In genomic region chr14:79295579-79295978, GRCm38 (mm10) we compare ENCODE assay signal across 18 mouse cellular contexts. TPM values are rescaled to one million over a fixed set of nuclear protein-coding genes. Genes with fewer than 3 reads are reported as not detected.
DNase-seq lines count a peak whose midpoint lies in the region; ATAC-seq and TF ChIP-seq lines count a peak whose summit lies in the region.
"Had no signal": no experiment of that assay in that cellular context is flagged by ENCODE, and none has a peak within 500 bp of the region (broad histone marks: within the 10 kb centered on the region; RNA-seq: fewer than 3 reads in every experiment).

No protein-coding gene starts in this region.

- H3K4me3 ChIP-seq in hindbrain, postnatal 0 days (ENCODE audit: low read length): no peak overlapping the region
- H3K4me3 ChIP-seq in hindbrain, embryonic 13.5 days: no peak overlapping the region
- no peak overlapping the region for H3K4me3 ChIP-seq in stomach, embryonic 15.5 days (replicated peaks)
- no peak overlapping the region for H3K4me3 ChIP-seq in stomach, postnatal 0 days (ENCODE audit: low read depth, low read length)
- H3K4me3 ChIP-seq: midbrain, embryonic 15.5 days had no signal

- peak; percentile 42 for DNase-seq in CD4-positive, CD25-positive, alpha-beta regulatory T cell, adult 2 months (ENCODE audit: low read depth, low spot score)
- no peak for DNase-seq in hindbrain, postnatal 0 days (ENCODE audit: low spot score)
- DNase-seq in stomach, postnatal 0 days (ENCODE audit: low spot score): no peak
- DNase-seq in naive thymus-derived CD4-positive, alpha-beta T cell, adult 2 months (ENCODE audit: low read depth): peak; percentile 67
- no peak for DNase-seq in ovary, postnatal 14 days (ENCODE audit: low spot score)
- DNase-seq: cerebellum, adult 9-10 months; kidney, adult 18-20 months; kidney, postnatal 4 days; right cerebral cortex, postnatal 14 days had no signal

- no peak overlapping the region for H3K27ac ChIP-seq in hindbrain, postnatal 0 days
- H3K27ac ChIP-seq in hindbrain, embryonic 13.5 days: no peak overlapping the region
- H3K27ac ChIP-seq in stomach, embryonic 15.5 days: no peak overlapping the region
- H3K27ac ChIP-seq in stomach, postnatal 0 days (replicated peaks): no peak overlapping the region
- H3K27ac ChIP-seq: hindbrain, embryonic 14.5 days; macrophage; midbrain, embryonic 15.5 days had no signal

- 0 out of 2 replicates have a peak, but pooled peaks cover 5% of the 10 kb centered on the region for H3K27me3 ChIP-seq in hindbrain, postnatal 0 days (ENCODE audit: insufficient read depth, low read length)
- H3K27me3 ChIP-seq in hindbrain, embryonic 13.5 days: peaks cover 26% of the 10 kb centered on the region
- no peaks in the 10 kb centered on the region for H3K27me3 ChIP-seq in stomach, embryonic 15.5 days (replicated peaks)
- no peaks in the 10 kb centered on the region for H3K27me3 ChIP-seq in stomach, postnatal 0 days (ENCODE audit: control insufficient read depth, insufficient read depth, low read length)

- TF ChIP-seq CTCF in hindbrain, postnatal 0 days (IDR thresholded peaks at IDR 0.05; ENCODE audit: low read depth): no peak
- TF ChIP-seq CTCF in stomach, postnatal 0 days (IDR thresholded peaks at IDR 0.05; ENCODE audit: low read depth): no peak

- H3K4me1 ChIP-seq in hindbrain, postnatal 0 days (ENCODE audit: insufficient read depth, low read length): peaks cover 9% of the 10 kb centered on the region; the same call in 1 of the 2 replicates
- H3K4me1 ChIP-seq in hindbrain, embryonic 13.5 days (replicated peaks): peaks cover 37% of the 10 kb centered on the region
- H3K4me1 ChIP-seq in stomach, embryonic 15.5 days: peaks cover 9% of the 10 kb centered on the region; the same call in 1 of the 2 replicates
- no peaks in the 10 kb centered on the region; the same call in 1 of the 2 replicates for H3K4me1 ChIP-seq in stomach, postnatal 0 days (replicated peaks; ENCODE audit: control insufficient read depth, insufficient read depth)

- no peak for ATAC-seq in CD4-positive, CD25-positive, alpha-beta regulatory T cell, adult 4 months
- ATAC-seq in hindbrain, postnatal 0 days: no peak
- ATAC-seq in hindbrain, embryonic 13.5 days (ENCODE audit: low FRiP score): no peak
- no peak for ATAC-seq in stomach, embryonic 15.5 days (ENCODE audit: insufficient read depth, low FRiP score, low read depth)
- no peak for ATAC-seq in stomach, postnatal 0 days (ENCODE audit: low FRiP score, low TSS enrichment)
- ATAC-seq: midbrain, embryonic 15.5 days had no signal

- TF ChIP-seq EP300 in stomach, postnatal 0 days (optimal IDR thresholded peaks at IDR 0.05): no peak

- no peaks in the 10 kb centered on the region for H3K9me3 ChIP-seq in hindbrain, postnatal 0 days (ENCODE audit: low read length)
- H3K9me3 ChIP-seq in hindbrain, embryonic 13.5 days: no peaks in the 10 kb centered on the region
- H3K9me3 ChIP-seq in stomach, embryonic 15.5 days: no peaks in the 10 kb centered on the region
- H3K9me3 ChIP-seq in stomach, postnatal 0 days (ENCODE audit: control insufficient read depth, low read length): no peaks in the 10 kb centered on the region
- H3K9me3 ChIP-seq: midbrain, embryonic 15.5 days had no signal

- H3K36me3 ChIP-seq in hindbrain, postnatal 0 days (ENCODE audit: insufficient read depth, low read length): no peaks in the 10 kb centered on the region
- H3K36me3 ChIP-seq in hindbrain, embryonic 13.5 days: no peaks in the 10 kb centered on the region
- no peaks in the 10 kb centered on the region for H3K36me3 ChIP-seq in stomach, embryonic 15.5 days
- H3K36me3 ChIP-seq in stomach, postnatal 0 days (ENCODE audit: control insufficient read depth, insufficient read depth, low read length): no peaks in the 10 kb centered on the region
- H3K36me3 ChIP-seq: midbrain, embryonic 15.5 days had no signal

- 86% methylated on average over 9 of the region's 9 CpGs for WGBS in hindbrain, postnatal 0 days
- 88% methylated on average over 9 of the region's 9 CpGs for WGBS in hindbrain, embryonic 13.5 days
- 81% methylated on average over 9 of the region's 9 CpGs for WGBS in stomach, embryonic 15.5 days
- WGBS in stomach, postnatal 0 days: 86% methylated on average over 9 of the region's 9 CpGs

- H3K9ac ChIP-seq in hindbrain, postnatal 0 days (replicated peaks; ENCODE audit: low read length): no peak overlapping the region
- no peak overlapping the region for H3K9ac ChIP-seq in hindbrain, embryonic 13.5 days
- no peak overlapping the region for H3K9ac ChIP-seq in stomach, embryonic 15.5 days
- no peak overlapping the region for H3K9ac ChIP-seq in stomach, postnatal 0 days (ENCODE audit: low read length)
- H3K9ac ChIP-seq: hindbrain, embryonic 14.5 days; midbrain, embryonic 15.5 days had no signal

- H3K4me2 ChIP-seq in hindbrain, postnatal 0 days (ENCODE audit: low read depth, low read length): peak overlapping the region; percentile 18; the same call in 1 of the 2 replicates
- H3K4me2 ChIP-seq in hindbrain, embryonic 13.5 days: no peak overlapping the region
- H3K4me2 ChIP-seq in stomach, embryonic 15.5 days: peak overlapping the region; percentile 6; the same call in 1 of the 2 replicates
- H3K4me2 ChIP-seq in stomach, postnatal 0 days (replicated peaks; ENCODE audit: low read depth): no peak overlapping the region
- H3K4me2 ChIP-seq: hindbrain, embryonic 14.5 days; midbrain, embryonic 15.5 days had no signal

RNA-seq across cellular contexts. Expression of gene Rgcc, which starts 5.9 kb away (rescaled TPM):
- polyA plus RNA-seq in CD4-positive, CD25-positive, alpha-beta regulatory T cell, adult 4 months (2017; shearing (Covaris generic)): 10 to 100 TPM; 20.3 to 29.3 TPM
- total RNA-seq in hindbrain, postnatal 0 days (2014; rRNA removed): 68.6 and 74.4 TPM in 2 replicates
- polyA plus RNA-seq in hindbrain, postnatal 0 days (2015; fragmentation: Nextera tagmentation; extraction: Ambion mirVana): 43.3 and 55.1 TPM in 2 replicates
- polyA plus RNA-seq in hindbrain, embryonic 13.5 days (2015; fragmentation: Nextera tagmentation; extraction: Ambion mirVana): 29.4 and 38.8 TPM in 2 replicates
- 52.5 and 71.6 TPM in 2 replicates for polyA plus RNA-seq in stomach, embryonic 15.5 days (2015; fragmentation: Nextera tagmentation; extraction: Ambion mirVana)
- 40.0 and 45.4 TPM in 2 replicates for polyA plus RNA-seq in stomach, postnatal 0 days (2015; fragmentation: Nextera tagmentation; extraction: Ambion mirVana)

RNA-seq across cellular contexts. Expression of gene Zfp957, which starts 48.4 kb away (rescaled TPM):
- not detected for polyA plus RNA-seq in CD4-positive, CD25-positive, alpha-beta regulatory T cell, adult 4 months (2017; shearing (Covaris generic))
- total RNA-seq in hindbrain, postnatal 0 days (2014; rRNA removed): not detected in 2 replicates
- not detected in 2 replicates for polyA plus RNA-seq in hindbrain, postnatal 0 days (2015; fragmentation: Nextera tagmentation; extraction: Ambion mirVana)
- polyA plus RNA-seq in hindbrain, embryonic 13.5 days (2015; fragmentation: Nextera tagmentation; extraction: Ambion mirVana): not detected in 2 replicates
- polyA plus RNA-seq in stomach, embryonic 15.5 days (2015; fragmentation: Nextera tagmentation; extraction: Ambion mirVana): not detected in 2 replicates
- not detected in 2 replicates for polyA plus RNA-seq in stomach, postnatal 0 days (2015; fragmentation: Nextera tagmentation; extraction: Ambion mirVana)
- total RNA-seq: gastrocnemius, postnatal 4 days had no signal
- polyA plus RNA-seq: heart, embryonic 14.5 days; hindbrain, embryonic 14.5 days; limb, embryonic 11.5 days; macrophage had no signal

Comparison
In these comparisons a context has a peak if more than half of its experiments do, and no peak if none do; other contexts are left out.
1. H3K4me2 ChIP-seq: peak in hindbrain, postnatal 0 days (single experiment) and stomach, embryonic 15.5 days (single experiment); none in hindbrain, embryonic 13.5 days (single experiment) and stomach, postnatal 0 days (single experiment).
2. DNase-seq: peak in CD4-positive, CD25-positive, alpha-beta regulatory T cell, adult 2 months (single experiment) and naive thymus-derived CD4-positive, alpha-beta T cell, adult 2 months (single experiment); none in hindbrain, postnatal 0 days (single experiment), stomach, postnatal 0 days (single experiment) and ovary, postnatal 14 days (single experiment).